Mouse (Mus musculus): Measurements from ENCODE around the gene Mdh1.
"Not testable (repeated sequence)": the region's sequence is repeated elsewhere in the genome, so short reads cannot be mapped to it uniquely, and the experiment has no call there.

DNA sequence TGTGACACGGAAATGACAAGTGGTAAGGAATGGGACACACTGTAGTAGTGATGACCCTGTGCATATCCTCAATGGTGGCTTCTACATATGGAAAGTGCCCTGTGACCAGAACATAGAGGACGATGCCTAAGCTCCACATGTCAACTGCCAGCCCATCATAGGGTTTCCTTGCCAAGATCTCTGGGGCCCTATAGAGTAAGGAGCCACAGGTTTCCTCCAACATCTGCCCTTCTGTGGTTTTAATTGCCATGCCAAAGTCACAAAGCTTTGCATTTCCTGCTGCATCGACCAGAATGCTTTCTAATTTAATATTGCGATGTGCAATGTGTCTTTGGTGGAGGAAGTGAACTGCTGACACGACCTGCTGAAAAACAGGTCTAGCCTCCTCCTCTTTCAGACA is 65.1 kb downstream of the Mdh1 start:
- TF ChIP-seq CTCF (IDR thresholded peaks at IDR 0.05; ENCODE audit: borderline replicate concordance, insufficient read depth, low read length); POLR2A (IDR thresholded peaks at IDR 0.05; ENCODE audit: low read depth, low read length): not testable (repeated sequence)

Data from embryonic fibroblast, embryonic 13.5 days (primary cell).